ENCODE assay signal across 19 mouse cellular contexts in the genomic region with DNA sequence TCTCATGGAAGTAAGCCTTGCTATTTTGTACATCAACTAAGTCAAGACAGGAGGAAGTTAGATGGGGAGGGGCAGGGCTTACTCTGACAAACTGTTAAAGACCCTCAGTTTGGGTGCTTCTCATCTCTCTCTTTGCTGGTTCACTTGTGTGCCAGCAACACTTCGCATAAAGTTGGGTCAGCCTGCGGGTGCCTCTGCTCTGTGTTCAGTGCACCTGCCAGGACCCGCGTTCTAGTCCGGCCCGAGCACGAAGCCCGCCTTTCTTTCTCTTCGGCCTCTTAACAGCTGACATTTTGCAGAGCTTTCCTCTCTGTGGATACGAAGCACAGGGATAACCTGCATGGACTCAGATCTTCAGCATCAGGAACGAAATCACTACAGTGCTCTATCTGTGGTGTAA.
DNase-seq lines count a peak whose midpoint lies in the region; ATAC-seq and TF ChIP-seq lines count a peak whose summit lies in the region.
"Had no signal": no experiment of that assay in that cellular context is flagged by ENCODE, and none has a peak within 500 bp of the region (broad histone marks: within the 10 kb centered on the region; RNA-seq: fewer than 3 reads in every experiment).

No protein-coding gene starts in this region.

- peak; percentile 81 for DNase-seq in heart, adult 11 months
- no peak for DNase-seq in heart, adult 2 months
- peak; percentile 64 for DNase-seq in midbrain, embryonic 11.5 days (ENCODE audit: low spot score, missing footprints)
- DNase-seq in midbrain, postnatal 0 days (ENCODE audit: low spot score), result no peak
- DNase-seq: adrenal gland, adult 2 months; adrenal gland, adult 8-10 months; adrenal gland, postnatal 10 days; adrenal gland, postnatal 14 days; adrenal gland, postnatal 25 days; adrenal gland, postnatal 36 days; B cell, adult 2 months; cerebellum, adult 11 months; cerebellum, adult 11-12 months; cerebellum, adult 18-20 months had no signal

- no peak overlapping the region for H3K9ac ChIP-seq in heart, adult 2 months (ENCODE audit: low read depth, low read length)
- no peak overlapping the region for H3K9ac ChIP-seq in midbrain, embryonic 11.5 days (ENCODE audit: low read length)
- no peak overlapping the region for H3K9ac ChIP-seq in midbrain, postnatal 0 days (replicated peaks; ENCODE audit: low read length, poor library complexity, severe bottlenecking)

- 75% methylated on average over 11 of the region's 11 CpGs for WGBS in heart, adult 2 months
- 85% methylated on average over 11 of the region's 11 CpGs for WGBS in midbrain, embryonic 11.5 days
- 84% methylated on average over 11 of the region's 11 CpGs for WGBS in midbrain, postnatal 0 days

- no peak for TF ChIP-seq CTCF in heart, adult 2 months (IDR thresholded peaks at IDR 0.05)
- no peak for TF ChIP-seq CTCF in midbrain, postnatal 0 days (IDR thresholded peaks at IDR 0.05)

- TF ChIP-seq EP300 in heart, adult 2 months (IDR thresholded peaks at IDR 0.05; ENCODE audit: insufficient read depth, low read depth, low read length), result no peak

- H3K4me1 ChIP-seq in heart, adult 2 months (ENCODE audit: control insufficient read depth, insufficient read depth, low read length), result no peaks in the 10 kb centered on the region
- peaks cover 12% of the 10 kb centered on the region for H3K4me1 ChIP-seq in midbrain, embryonic 11.5 days (ENCODE audit: control insufficient read depth, insufficient read depth, low read length)
- H3K4me1 ChIP-seq in midbrain, postnatal 0 days (ENCODE audit: insufficient read depth, low read length), result no peaks in the 10 kb centered on the region

- no peak overlapping the region for H3K4me2 ChIP-seq in midbrain, embryonic 11.5 days
- no peak overlapping the region for H3K4me2 ChIP-seq in midbrain, postnatal 0 days (ENCODE audit: low read depth, low read length, poor library complexity, severe bottlenecking)

- no peak overlapping the region for H3K27ac ChIP-seq in heart, adult 2 months
- H3K27ac ChIP-seq in midbrain, embryonic 11.5 days (ENCODE audit: low read depth, low read length), result no peak overlapping the region
- no peak overlapping the region for H3K27ac ChIP-seq in midbrain, postnatal 0 days (ENCODE audit: low read depth, low read length)

- no peaks in the 10 kb centered on the region; the same call in 1 of the 2 replicates for H3K27me3 ChIP-seq in heart, adult 2 months (ENCODE audit: control insufficient read depth, insufficient read depth, low read length)
- H3K27me3 ChIP-seq in midbrain, embryonic 11.5 days (ENCODE audit: control insufficient read depth, insufficient read depth, low read length), result peaks cover 10% of the 10 kb centered on the region
- H3K27me3 ChIP-seq in midbrain, postnatal 0 days (ENCODE audit: insufficient read depth, low read length), result no peaks in the 10 kb centered on the region
- H3K27me3 ChIP-seq: CH12.LX had no signal

- no peak for TF ChIP-seq POLR2A in heart, adult 2 months (IDR thresholded peaks at IDR 0.05; ENCODE audit: insufficient read depth, low read depth, low read length)

- ATAC-seq in midbrain, embryonic 11.5 days (ENCODE audit: low FRiP score), result no peak
- ATAC-seq in midbrain, postnatal 0 days (ENCODE audit: low FRiP score), result no peak
- ATAC-seq: activated CD4-positive, CD25-positive, alpha-beta regulatory T cell, adult 4 months; CD4-positive, CD25-positive, alpha-beta regulatory T cell, adult 4 months; Patski had no signal

- H3K36me3 ChIP-seq in heart, adult 2 months (ENCODE audit: control insufficient read depth, insufficient read depth, low read length), result no peaks in the 10 kb centered on the region
- no peaks in the 10 kb centered on the region for H3K36me3 ChIP-seq in midbrain, embryonic 11.5 days (ENCODE audit: control insufficient read depth, insufficient read depth, low read length)
- H3K36me3 ChIP-seq in midbrain, postnatal 0 days (ENCODE audit: insufficient read depth, low read length), result no peaks in the 10 kb centered on the region
- H3K36me3 ChIP-seq: G1E had no signal

- no peak overlapping the region for H3K4me3 ChIP-seq in heart, adult 2 months
- H3K4me3 ChIP-seq in midbrain, embryonic 11.5 days (ENCODE audit: low read depth, low read length), result no peak overlapping the region
- no peak overlapping the region for H3K4me3 ChIP-seq in midbrain, postnatal 0 days (ENCODE audit: low read depth, low read length)

- H3K79me2 ChIP-seq in heart, adult 2 months (replicated peaks; ENCODE audit: control insufficient read depth, insufficient read depth, low read length), result no peaks in the 10 kb centered on the region

- intact Hi-C loops in heart, adult 2 months (cut with DNase I), result no loop called here

- no peaks in the 10 kb centered on the region for H3K9me3 ChIP-seq in midbrain, embryonic 11.5 days (ENCODE audit: control insufficient read depth, low read length)
- no peaks in the 10 kb centered on the region for H3K9me3 ChIP-seq in midbrain, postnatal 0 days (ENCODE audit: low read length)
- H3K9me3 ChIP-seq: G1E had no signal

Comparison
In these comparisons a context has a peak if more than half of its experiments do, and no peak if none do; other contexts are left out.
1. DNase-seq: peak in heart, adult 11 months (single experiment) and midbrain, embryonic 11.5 days (single experiment); none in heart, adult 2 months (0 of 2) and midbrain, postnatal 0 days (single experiment).